Mouse (Mus musculus) embryonic fibroblast, embryonic 13.5 days (primary cell): Measurements from ENCODE around the gene Tex264. TPM values are rescaled to one million over a fixed set of nuclear protein-coding genes. Genes with fewer than 3 reads are reported as not detected.
"Not testable (repeated sequence)": the region's sequence is repeated elsewhere in the genome, so short reads cannot be mapped to it uniquely, and the experiment has no call there.

Experiments used
- H3K27ac ChIP-seq: 2 replicates; pipeline ENCODE4 v1.5.1; 2012; ENCODE audit warnings: low read length, control low read depth, inconsistent platforms; ENCODE audit not compliant: insufficient read depth
- H3K4me1 ChIP-seq: 2 replicates; pipeline ENCODE4 v1.6.1; 2011; ENCODE audit warnings: low read length; ENCODE audit not compliant: control insufficient read depth, insufficient read depth
- H3K4me3 ChIP-seq: 2 replicates; pipeline ENCODE4 v1.5.1; 2011; ENCODE audit warnings: mild to moderate bottlenecking, control low read depth, low read length; ENCODE audit not compliant: insufficient read depth
- CTCF ChIP-seq: IDR thresholded peaks from 2 replicates; pipeline ENCODE4 v1.5.1; 2011; ENCODE audit warnings: mild to moderate bottlenecking, control low read depth, low read length, moderate library complexity, borderline replicate concordance; ENCODE audit not compliant: insufficient read depth
- POLR2A ChIP-seq: IDR thresholded peaks from 2 replicates; pipeline ENCODE4 v1.6.1; 2011; ENCODE audit warnings: low read depth, mild to moderate bottlenecking, control low read depth, low read length, moderate library complexity
- polyA plus RNA-seq: library from polyadenylated mRNA; stranded (reverse); fragments of >200 nt; gene quantifications from 2 replicates; pipeline ENCODE4 v1.2.4, GENCODE M21; 2011; ENCODE audit warnings: low read depth; ENCODE audit not compliant: missing spikeins, insufficient read length

The Tex264 gene
- polyA plus RNA-seq, 1 experiment: 85.2 TPM

- TF ChIP-seq POLR2A (no peak), CTCF (no peak)
These were observed 39.9 kb downstream of the Tex264 start for GRCm38 (mm10) chr9:106645684-106646271.

GRCm38 (mm10) chr9:106643787-106644186 is 41.9 kb downstream of the Tex264 start:
- no peak for TF ChIP-seq POLR2A
- 0 out of 2 replicates have a peak, but pooled peaks have one; percentile 3 for TF ChIP-seq CTCF
- no peak overlapping the region for H3K4me3 ChIP-seq
- H3K4me1 ChIP-seq: no peaks in the 10 kb centered on the region
- no peak overlapping the region for H3K27ac ChIP-seq

More at GRCm38 (mm10) chr9:106645684-106646271, 39.9 kb downstream of the Tex264 start:
- Histone ChIP-seq H3K4me1 (no peaks in the 10 kb centered on the region), H3K27ac (no peak overlapping the region), H3K4me3 (no peak overlapping the region)

GRCm38 (mm10) chr9:106643128-106643527 is 42.6 kb downstream of the Tex264 start:
- no peak for TF ChIP-seq POLR2A
- TF ChIP-seq CTCF: peak; percentile 75

GRCm38 (mm10) chr9:106641346-106641745 is 44.4 kb downstream of the Tex264 start:
- Histone ChIP-seq H3K4me3 (no peak overlapping the region), H3K4me1 (no peaks in the 10 kb centered on the region), H3K27ac (no peak overlapping the region)
- TF ChIP-seq CTCF (no peak), POLR2A (no peak)

More at GRCm38 (mm10) chr9:106643128-106643527, 42.6 kb downstream of the Tex264 start:
- H3K4me3 ChIP-seq: no peak overlapping the region
- no peak overlapping the region for H3K27ac ChIP-seq
- H3K4me1 ChIP-seq: no peaks in the 10 kb centered on the region

- no peak overlapping the region for H3K4me3 ChIP-seq
- no peaks in the 10 kb centered on the region for H3K4me1 ChIP-seq
- H3K27ac ChIP-seq: no peak overlapping the region
- TF ChIP-seq POLR2A (no peak), CTCF (no peak)
These were observed 47.6 kb downstream of the Tex264 start for GRCm38 (mm10) chr9:106638154-106638553.

GRCm38 (mm10) chr9:106632185-106632584 is 53.5 kb downstream of the Tex264 start:
- H3K27ac ChIP-seq: no peak overlapping the region
- no peak overlapping the region for H3K4me3 ChIP-seq
- TF ChIP-seq CTCF (no peak), POLR2A (no peak)
- no peaks in the 10 kb centered on the region for H3K4me1 ChIP-seq

- H3K4me1 ChIP-seq, H3K27ac ChIP-seq, H3K4me3 ChIP-seq: not testable (repeated sequence)
These were observed 57.9 kb downstream of the Tex264 start for GRCm38 (mm10) chr9:106627796-106628195.

- no peak within 1 kb of the TSS for H3K4me3 ChIP-seq
- H3K4me1 ChIP-seq: no peaks in the 10 kb centered on the region
- no peak for TF ChIP-seq POLR2A
- no peak for TF ChIP-seq CTCF
- no peak within 1 kb of the TSS for H3K27ac ChIP-seq
These were observed 59.4 kb downstream of the Tex264 start, which contains the start of gene Iqcf6 for GRCm38 (mm10) chr9:106626282-106626681. Gene Iqcf6 (plus strand): TSS chr9:106626582.

- Histone ChIP-seq H3K4me1 (no peaks in the 10 kb centered on the region), H3K27ac (no peak overlapping the region), H3K4me3 (no peak overlapping the region)
- TF ChIP-seq POLR2A: no peak
- TF ChIP-seq CTCF: no peak
These were observed 68.2 kb downstream of the Tex264 start for GRCm38 (mm10) chr9:106617496-106617895.

GRCm38 (mm10) chr9:106616306-106616705 is 69.4 kb downstream of the Tex264 start:
- Histone ChIP-seq H3K4me3 (no peak overlapping the region), H3K27ac (no peak overlapping the region), H3K4me1 (no peaks in the 10 kb centered on the region)
- TF ChIP-seq CTCF (no peak), POLR2A (no peak)

- Histone ChIP-seq H3K4me3 (no peak overlapping the region), H3K27ac (no peak overlapping the region), H3K4me1 (no peaks in the 10 kb centered on the region)
- no peak for TF ChIP-seq POLR2A
- TF ChIP-seq CTCF: no peak
These were observed 71.1 kb downstream of the Tex264 start for GRCm38 (mm10) chr9:106614616-106615015.

- no peak overlapping the region for H3K4me3 ChIP-seq
- TF ChIP-seq CTCF (no peak), POLR2A (no peak)
These were observed 71.8 kb downstream of the Tex264 start for GRCm38 (mm10) chr9:106613951-106614350.

More at GRCm38 (mm10) chr9:106613951-106614350, 71.8 kb downstream of the Tex264 start:
- Histone ChIP-seq H3K4me1 (no peaks in the 10 kb centered on the region), H3K27ac (no peak overlapping the region)
